Mouse (Mus musculus) B cell, adult (primary cell): ENCODE data around the gene Gm6040. TPM values are rescaled to one million over a fixed set of nuclear protein-coding genes. Genes with fewer than 3 reads are reported as not detected.

Source experiments
- total RNA-seq: library from RNA; stranded (reverse); gene quantifications from 4 replicates; pipeline ENCODE4 v1.2.4, GENCODE M21; 2023; ENCODE audit not compliant: inconsistent age

Gm6040 gene
- not detected in 4 replicates for total RNA-seq

DNA sequence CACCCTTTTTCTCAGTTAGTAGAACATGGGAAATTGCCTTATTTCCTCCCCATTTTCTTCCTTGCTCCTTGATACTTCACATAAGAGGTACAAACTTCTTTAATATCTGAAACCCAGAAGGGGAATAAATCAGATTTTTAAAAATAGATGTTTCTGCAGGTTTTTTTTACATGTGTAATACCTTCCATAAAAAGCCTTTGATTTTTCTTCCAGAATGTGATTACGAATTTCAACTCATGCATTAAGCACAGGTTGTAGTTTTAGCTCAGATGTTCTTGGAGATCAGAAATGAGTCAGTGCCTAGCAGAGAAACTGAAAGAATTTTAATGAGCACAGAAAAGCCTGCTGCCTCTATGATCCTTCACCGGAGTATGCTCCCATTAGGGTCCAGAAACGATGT, at the start of gene Gm6040:
Gene Gm6040 (minus strand): TSS at position 101 of the 400 bp plus-strand sequence.

DNA sequence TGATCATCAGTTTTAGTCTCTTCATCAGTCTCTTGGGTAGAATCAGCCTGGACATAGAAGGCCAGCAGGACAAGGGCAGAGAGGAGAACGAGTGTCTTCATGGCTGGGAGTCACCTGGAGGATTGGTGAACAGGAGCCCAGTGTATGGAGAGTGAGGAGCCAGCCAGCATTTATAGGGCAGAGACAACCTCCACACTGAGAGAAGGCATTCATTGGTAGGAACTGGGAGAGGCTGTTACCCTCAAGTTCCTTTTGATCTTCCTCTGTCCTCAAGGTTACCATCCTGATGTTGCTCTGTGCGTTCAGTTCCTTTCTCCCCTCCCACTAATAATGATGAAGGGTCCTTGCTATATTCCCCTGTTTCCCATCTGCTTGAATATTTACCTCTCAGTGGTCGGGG, 22.7 kb upstream of the Gm6040 start, which contains the start of gene AY761185:
Gene AY761185 (minus strand): TSS at position 101 of the 400 bp plus-strand sequence.

DNA sequence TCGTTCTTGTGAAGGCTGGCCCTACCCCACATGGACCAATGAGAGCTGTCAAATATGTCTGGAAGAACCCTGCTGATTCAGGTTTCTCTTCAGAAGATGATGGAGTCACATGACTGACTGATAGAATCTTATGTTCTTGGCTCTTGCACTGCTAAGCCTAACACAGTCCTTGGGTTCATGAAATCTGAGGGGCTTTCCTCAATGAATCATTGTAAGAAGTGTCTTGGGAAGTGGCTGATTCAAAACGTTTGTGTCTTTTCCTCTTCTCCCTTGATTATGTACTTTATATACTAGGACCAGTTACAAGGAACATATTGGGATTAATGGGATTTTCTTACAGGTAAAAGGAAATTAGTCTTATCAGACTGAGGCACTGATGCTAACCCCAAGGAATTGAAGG, 19.3 kb downstream of the Gm6040 start, which contains the start of gene Gm15056:
Gene Gm15056 (minus strand): TSS at position 101 of the 400 bp plus-strand sequence.

DNA sequence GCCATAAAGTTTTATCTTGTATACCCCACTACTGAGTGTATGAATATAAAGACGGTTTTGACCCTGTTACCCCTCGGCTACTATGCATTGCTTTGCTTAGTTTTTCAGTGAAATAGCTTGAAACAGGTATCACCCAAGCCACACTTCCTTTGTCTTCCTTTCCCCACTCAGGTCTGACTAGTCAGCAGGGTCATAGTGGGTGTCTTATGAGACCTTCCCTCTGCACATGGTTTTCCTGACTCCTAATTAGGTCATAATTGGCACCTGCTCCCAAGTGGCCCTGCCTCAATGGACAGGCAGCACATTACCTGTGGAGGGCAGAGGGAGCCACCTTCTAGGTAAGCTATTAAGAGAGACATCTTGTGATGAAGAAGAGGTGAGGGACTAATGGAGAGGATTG, 29.5 kb downstream of the Gm6040 start, which contains the start of gene Defb33:
Gene Defb33 (plus strand): TSS at position 301 of the 400 bp plus-strand sequence.

Other genes starting within 250 kb of the Gm6040 start
- gene Defb33, start 29.4 kb downstream of the Gm6040 start, total RNA-seq, result not detected in 4 replicates
- not detected in 4 replicates for gene Gm15056, start 19.4 kb downstream of the Gm6040 start, total RNA-seq
- gene AY761185, start 22.6 kb upstream of the Gm6040 start, total RNA-seq, result not detected in 4 replicates
- gene Defa21, start 103.5 kb upstream of the Gm6040 start, total RNA-seq, result not detected in 4 replicates
- gene Defa23, start 133.0 kb upstream of the Gm6040 start, total RNA-seq, result not detected in 4 replicates
- gene Defa35, start 143.0 kb upstream of the Gm6040 start, total RNA-seq, result not detected in 4 replicates
- gene Defa25, start 162.4 kb upstream of the Gm6040 start, total RNA-seq, result not detected in 4 replicates
- gene Gm14851, start 174.0 kb upstream of the Gm6040 start, total RNA-seq, result not detected in 4 replicates
- gene Defa30, start 212.6 kb upstream of the Gm6040 start, total RNA-seq, result not detected in 4 replicates
- not detected in 4 replicates for gene Defa22, start 240.2 kb upstream of the Gm6040 start, total RNA-seq